Mouse (Mus musculus) splenic B cell, adult 2 months (primary cell): Measurements from ENCODE around the gene Bfsp1.

ENCODE experiments used
- DNase-seq: peaks from one replicate; pipeline ENCODE4 v3.0.0-alpha.2; 2011; ENCODE audit warnings: low read depth, low spot score
- H3K27me3 ChIP-seq: 2 replicates; pipeline ENCODE4 v1.6.1; 2012; ENCODE audit warnings: mild to moderate bottlenecking, low read length, moderate library complexity, mixed read lengths; ENCODE audit not compliant: control insufficient read depth, poor library complexity, insufficient read depth, severe bottlenecking
- H3K36me3 ChIP-seq: 2 replicates; pipeline ENCODE4 v1.6.1; 2012; ENCODE audit warnings: mild to moderate bottlenecking, low read length, moderate library complexity, mixed read lengths; ENCODE audit not compliant: control insufficient read depth, poor library complexity, insufficient read depth, severe bottlenecking

Bfsp1 gene

GRCm38 (mm10) chr2:143839458-143839857 lies 23.5 kb downstream of the Bfsp1 start:
- peak; percentile 53 for DNase-seq
- Histone ChIP-seq H3K36me3 (no peaks in the 10 kb centered on the region), H3K27me3 (no peaks in the 10 kb centered on the region)

- no peaks in the 10 kb centered on the region for H3K36me3 ChIP-seq
- H3K27me3 ChIP-seq: no peaks in the 10 kb centered on the region
- DNase-seq: peak; percentile 65
Observed at GRCm38 (mm10) chr2:143838698-143839097, 24.3 kb downstream of the Bfsp1 start.

GRCm38 (mm10) chr2:143837291-143837701 lies 25.7 kb downstream of the Bfsp1 start:
- Histone ChIP-seq H3K36me3 (no peaks in the 10 kb centered on the region), H3K27me3 (no peaks in the 10 kb centered on the region)
- DNase-seq: peak; percentile 88

GRCm38 (mm10) chr2:143835820-143836219 lies 27.2 kb downstream of the Bfsp1 start:
- Histone ChIP-seq H3K36me3 (no peaks in the 10 kb centered on the region), H3K27me3 (no peaks in the 10 kb centered on the region)
- no peak for DNase-seq

- no peaks in the 10 kb centered on the region for H3K27me3 ChIP-seq
- no peak for DNase-seq
- no peaks in the 10 kb centered on the region for H3K36me3 ChIP-seq
Observed at GRCm38 (mm10) chr2:143834082-143834481, 28.9 kb downstream of the Bfsp1 start.

- Histone ChIP-seq H3K36me3 (no peaks in the 10 kb centered on the region), H3K27me3 (no peaks in the 10 kb centered on the region)
- no peak for DNase-seq
Observed at GRCm38 (mm10) chr2:143832721-143833120, 30.3 kb downstream of the Bfsp1 start.

GRCm38 (mm10) chr2:143831645-143832044 lies 31.3 kb downstream of the Bfsp1 start:
- no peak for DNase-seq

GRCm38 (mm10) chr2:143813461-143813860 lies 49.5 kb downstream of the Bfsp1 start:
- no peaks in the 10 kb centered on the region for H3K36me3 ChIP-seq
- DNase-seq: no peak

More at GRCm38 (mm10) chr2:143831645-143832044, 31.3 kb downstream of the Bfsp1 start:
- no peaks in the 10 kb centered on the region for H3K36me3 ChIP-seq
- no peaks in the 10 kb centered on the region for H3K27me3 ChIP-seq

GRCm38 (mm10) chr2:143812262-143812661 lies 50.7 kb downstream of the Bfsp1 start:
- H3K36me3 ChIP-seq: no peaks in the 10 kb centered on the region
- DNase-seq: no peak
- H3K27me3 ChIP-seq: no peaks in the 10 kb centered on the region

More at GRCm38 (mm10) chr2:143813461-143813860, 49.5 kb downstream of the Bfsp1 start:
- no peaks in the 10 kb centered on the region for H3K27me3 ChIP-seq

GRCm38 (mm10) chr2:143808789-143809188 lies 54.2 kb downstream of the Bfsp1 start:
- no peak for DNase-seq
- no peaks in the 10 kb centered on the region for H3K27me3 ChIP-seq

GRCm38 (mm10) chr2:143806924-143807664 lies 55.9 kb downstream of the Bfsp1 start:
- DNase-seq: no peak
- Histone ChIP-seq H3K27me3 (no peaks in the 10 kb centered on the region), H3K36me3 (no peaks in the 10 kb centered on the region)

More at GRCm38 (mm10) chr2:143808789-143809188, 54.2 kb downstream of the Bfsp1 start:
- H3K36me3 ChIP-seq: no peaks in the 10 kb centered on the region

- DNase-seq: no peak
- Histone ChIP-seq H3K36me3 (no peaks in the 10 kb centered on the region), H3K27me3 (no peaks in the 10 kb centered on the region)
Observed at GRCm38 (mm10) chr2:143806140-143806923, 56.6 kb downstream of the Bfsp1 start.

GRCm38 (mm10) chr2:143801097-143801496 lies 61.9 kb downstream of the Bfsp1 start:
- DNase-seq: no peak
- Histone ChIP-seq H3K27me3 (no peaks in the 10 kb centered on the region), H3K36me3 (no peaks in the 10 kb centered on the region)

- Histone ChIP-seq H3K36me3 (no peaks in the 10 kb centered on the region), H3K27me3 (no peaks in the 10 kb centered on the region)
- DNase-seq: no peak
Observed at GRCm38 (mm10) chr2:143796335-143797013, 66.5 kb downstream of the Bfsp1 start.

- no peak for DNase-seq
- Histone ChIP-seq H3K36me3 (no peaks in the 10 kb centered on the region), H3K27me3 (no peaks in the 10 kb centered on the region)
Observed at GRCm38 (mm10) chr2:143795858-143796257, 67.1 kb downstream of the Bfsp1 start.
